Mouse (Mus musculus): ENCODE measurements around the gene Zfp978. TPM values are rescaled to one million over a fixed set of nuclear protein-coding genes. Genes with fewer than 3 reads are reported as not detected.
A peak's percentile ranks its signal among the peaks of the same experiment; 100 is the strongest.
"Not testable (repeated sequence)": the region's sequence is repeated elsewhere in the genome, so short reads cannot be mapped to it uniquely, and the experiment has no call there.

Gene Zfp978
- polyA plus RNA-seq, 1 experiment from 2014 or later: not detected

DNA sequence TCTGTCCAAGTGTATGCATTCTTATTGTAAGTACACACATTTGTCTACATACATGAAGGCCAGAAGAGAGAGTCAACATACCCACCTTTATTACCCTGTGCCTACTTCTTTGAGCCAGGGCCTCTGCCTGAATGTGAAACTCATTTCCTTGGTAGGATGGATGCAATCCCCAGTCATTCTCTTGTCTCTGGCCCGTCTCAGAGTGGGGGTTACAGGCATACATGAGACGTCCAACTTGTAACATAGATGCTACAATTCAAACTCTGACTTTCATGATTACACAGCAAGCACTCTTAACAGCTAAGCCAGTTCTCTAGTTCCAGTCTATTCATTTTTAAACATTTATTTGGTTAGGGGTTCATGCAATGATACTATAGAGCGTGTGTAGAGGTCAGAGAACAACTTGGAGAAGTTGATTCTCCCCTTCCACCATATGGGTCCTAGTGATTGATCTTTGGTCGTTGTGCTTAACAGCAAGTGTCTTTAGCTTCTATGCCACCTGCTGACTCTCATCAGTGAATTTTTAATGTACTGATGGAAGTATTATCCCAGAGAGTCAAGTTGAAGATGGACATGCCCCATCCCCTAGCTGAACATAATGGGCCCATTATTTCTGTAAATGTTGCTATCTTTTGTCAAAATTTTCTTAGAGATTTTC, 62.7 kb downstream of the Zfp978 start:
- H3K4me3 ChIP-seq (ENCODE audit: low read depth, low read length): no peak overlapping the region
- H3K27ac ChIP-seq (ENCODE audit: low read depth, low read length): no peak overlapping the region
- no peak overlapping the region for H3K9ac ChIP-seq (ENCODE audit: low read depth, low read length)
- no peaks in the 10 kb centered on the region for H3K27me3 ChIP-seq (replicated peaks; ENCODE audit: control insufficient read depth, insufficient read depth, low read length)
- no peaks in the 10 kb centered on the region for H3K4me1 ChIP-seq (replicated peaks; ENCODE audit: control insufficient read depth, insufficient read depth, low read length)
- TF ChIP-seq CTCF (IDR thresholded peaks at IDR 0.05; ENCODE audit: low read depth): no peak
- no peak for ATAC-seq
- WGBS: 54% methylated on average over 4 of the region's 4 CpGs
- H3K36me3 ChIP-seq (ENCODE audit: control insufficient read depth, insufficient read depth): no peaks in the 10 kb centered on the region
- no peak overlapping the region for H3K4me2 ChIP-seq (replicated peaks; ENCODE audit: low read depth)
- H3K9me3 ChIP-seq (ENCODE audit: control insufficient read depth): peaks cover 14% of the 10 kb centered on the region; the same call in 1 of the 2 replicates

DNA sequence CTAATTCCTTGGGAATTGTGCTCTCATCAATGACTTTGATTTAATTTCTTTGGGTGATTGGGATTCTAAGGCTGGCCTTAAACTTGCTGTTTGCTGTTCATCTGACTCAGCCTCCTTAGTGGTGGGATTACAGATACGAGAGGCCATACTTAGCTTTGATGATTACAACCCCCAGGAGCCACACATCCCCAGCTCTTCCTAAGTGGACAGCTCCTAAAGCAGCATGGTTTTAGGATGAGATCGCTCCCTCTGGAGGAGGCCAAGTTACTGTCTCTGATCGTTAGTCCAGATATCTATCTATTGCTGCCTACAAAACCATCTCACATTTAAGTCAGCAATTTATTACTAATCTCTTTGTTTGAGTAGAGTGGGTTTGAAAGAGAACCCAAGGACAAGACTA, 63.3 kb downstream of the Zfp978 start:
- not testable (repeated sequence) for H3K27me3 ChIP-seq (replicated peaks; ENCODE audit: control insufficient read depth, insufficient read depth, low read length); H3K4me3 ChIP-seq (ENCODE audit: low read depth, low read length); H3K4me2 ChIP-seq (replicated peaks; ENCODE audit: low read depth); H3K27ac ChIP-seq (ENCODE audit: low read depth, low read length); H3K4me1 ChIP-seq (replicated peaks; ENCODE audit: control insufficient read depth, insufficient read depth, low read length); H3K36me3 ChIP-seq (ENCODE audit: control insufficient read depth, insufficient read depth); H3K9ac ChIP-seq (ENCODE audit: low read depth, low read length); ATAC-seq
- peaks cover 14% of the 10 kb centered on the region; the same call in 1 of the 2 replicates for H3K9me3 ChIP-seq (ENCODE audit: control insufficient read depth)
- WGBS: 47% methylated on average over 3 of the region's 3 CpGs

DNA sequence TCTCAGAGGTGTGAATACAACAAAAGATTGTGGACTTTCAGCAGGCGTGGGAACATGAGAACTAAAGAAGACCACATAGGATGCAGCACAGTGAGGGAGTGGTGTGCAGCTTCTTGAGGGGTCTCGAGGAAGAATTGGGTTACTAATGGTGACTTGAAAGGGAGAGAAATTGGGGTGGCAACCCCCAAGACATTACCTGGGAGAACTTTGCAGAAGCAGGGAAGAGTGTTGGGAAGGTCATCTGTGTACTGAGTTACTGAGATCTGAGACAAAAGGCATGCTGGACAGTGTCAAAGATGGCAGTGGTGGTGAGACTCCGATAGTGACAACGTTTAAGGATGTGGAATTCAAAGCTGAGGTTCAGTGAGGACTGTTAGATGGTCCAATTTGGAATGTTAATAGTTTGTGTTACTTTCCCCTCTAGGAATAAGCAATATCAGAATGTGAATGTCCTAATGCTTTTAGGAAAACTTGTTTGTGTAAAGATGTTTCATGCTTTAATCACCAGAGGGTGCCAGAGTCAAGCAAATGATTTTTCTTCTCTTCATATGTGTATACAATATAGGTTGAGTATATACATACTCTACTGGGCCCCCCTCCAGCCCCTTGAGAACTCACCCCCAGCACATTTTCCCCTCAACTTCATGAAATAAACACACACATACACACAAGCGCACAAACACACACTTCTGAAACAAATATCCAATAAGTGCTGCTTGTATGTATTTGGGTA, 64.7 kb downstream of the Zfp978 start:
- not testable (repeated sequence) for H3K4me1 ChIP-seq (replicated peaks; ENCODE audit: control insufficient read depth, insufficient read depth, low read length); H3K36me3 ChIP-seq (ENCODE audit: control insufficient read depth, insufficient read depth); H3K27ac ChIP-seq (ENCODE audit: low read depth, low read length); H3K4me3 ChIP-seq (ENCODE audit: low read depth, low read length); H3K27me3 ChIP-seq (replicated peaks; ENCODE audit: control insufficient read depth, insufficient read depth, low read length); H3K4me2 ChIP-seq (replicated peaks; ENCODE audit: low read depth); H3K9ac ChIP-seq (ENCODE audit: low read depth, low read length)
- ATAC-seq: 0 out of 2 replicates have a peak, but pooled peaks have one; percentile 4
- TF ChIP-seq CTCF (IDR thresholded peaks at IDR 0.05; ENCODE audit: low read depth): peak; percentile 63
- WGBS: 50% methylated on average over 5 of the region's 5 CpGs
- peaks cover 21% of the 10 kb centered on the region for H3K9me3 ChIP-seq (ENCODE audit: control insufficient read depth)

DNA sequence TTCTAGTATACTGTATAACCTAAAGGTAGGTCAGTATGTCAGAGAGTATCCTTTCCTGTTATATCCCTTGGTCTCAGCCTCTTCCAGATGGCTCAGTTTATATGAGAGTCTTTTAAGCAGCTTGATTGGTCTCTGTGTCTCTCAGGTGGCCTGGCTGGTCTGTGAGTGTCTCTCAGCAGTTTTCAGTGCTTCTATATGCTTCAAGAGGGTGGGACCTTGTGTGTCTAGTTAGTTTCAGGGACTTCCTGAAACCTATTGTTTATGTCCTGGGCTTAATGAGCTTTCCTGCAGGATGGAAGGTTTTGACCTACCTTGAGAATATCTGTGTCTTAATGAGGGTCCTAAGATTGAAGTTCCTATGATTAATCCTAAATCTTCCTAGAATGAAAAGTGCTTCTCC, 69.5 kb downstream of the Zfp978 start:
- no peak for ATAC-seq
- H3K27me3 ChIP-seq (replicated peaks; ENCODE audit: control insufficient read depth, insufficient read depth, low read length): no peaks in the 10 kb centered on the region
- TF ChIP-seq CTCF (IDR thresholded peaks at IDR 0.05; ENCODE audit: low read depth): no peak
- no peak overlapping the region for H3K27ac ChIP-seq (ENCODE audit: low read depth, low read length)
- peaks cover 26% of the 10 kb centered on the region for H3K9me3 ChIP-seq (ENCODE audit: control insufficient read depth)
- no peak overlapping the region for H3K4me3 ChIP-seq (ENCODE audit: low read depth, low read length)
- no peaks in the 10 kb centered on the region for H3K4me1 ChIP-seq (replicated peaks; ENCODE audit: control insufficient read depth, insufficient read depth, low read length)
- no peak overlapping the region for H3K4me2 ChIP-seq (replicated peaks; ENCODE audit: low read depth)
- no peaks in the 10 kb centered on the region for H3K36me3 ChIP-seq (ENCODE audit: control insufficient read depth, insufficient read depth)
- H3K9ac ChIP-seq (ENCODE audit: low read depth, low read length): no peak overlapping the region

DNA sequence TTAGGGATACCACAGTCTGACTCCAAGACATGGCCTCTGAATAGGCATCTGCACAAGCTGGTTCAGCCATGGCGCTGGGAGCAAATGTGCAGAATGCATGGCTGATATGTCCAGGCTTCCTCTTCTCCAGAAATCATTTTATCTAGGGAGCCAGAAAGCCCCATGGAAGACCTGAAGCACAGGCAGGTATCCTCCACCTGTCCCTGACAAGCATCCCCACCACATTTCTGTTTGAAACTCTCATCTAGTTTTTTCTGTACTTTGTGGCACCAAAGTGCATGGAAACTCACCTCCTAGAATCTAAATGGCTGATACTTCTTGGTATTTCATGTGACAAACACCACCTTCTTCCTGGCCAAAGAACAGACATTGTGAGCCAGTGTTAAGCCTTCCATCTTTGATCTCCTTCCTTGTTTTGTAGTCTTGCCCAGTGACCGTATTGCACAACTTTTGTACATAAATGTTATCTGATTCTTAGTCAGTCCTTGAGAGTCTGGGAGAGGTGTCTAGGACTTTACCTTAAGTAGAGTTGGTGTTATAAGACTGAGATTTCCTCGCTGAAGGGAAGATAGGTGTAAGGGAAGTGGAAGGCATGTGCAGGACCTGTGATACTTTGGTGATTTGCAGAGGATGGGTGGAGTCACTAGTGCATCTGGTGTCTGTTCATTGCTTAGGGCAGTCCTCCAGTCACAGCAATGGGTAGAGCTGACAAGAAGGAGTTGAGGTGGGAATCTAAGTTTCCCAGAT, 70.8 kb downstream of the Zfp978 start:
- not testable (repeated sequence) for H3K4me2 ChIP-seq (replicated peaks; ENCODE audit: low read depth); H3K4me3 ChIP-seq (ENCODE audit: low read depth, low read length); H3K27me3 ChIP-seq (replicated peaks; ENCODE audit: control insufficient read depth, insufficient read depth, low read length); H3K9ac ChIP-seq (ENCODE audit: low read depth, low read length); H3K27ac ChIP-seq (ENCODE audit: low read depth, low read length); H3K4me1 ChIP-seq (replicated peaks; ENCODE audit: control insufficient read depth, insufficient read depth, low read length); H3K36me3 ChIP-seq (ENCODE audit: control insufficient read depth, insufficient read depth)
- peaks cover 28% of the 10 kb centered on the region for H3K9me3 ChIP-seq (ENCODE audit: control insufficient read depth)
- WGBS: 67% methylated on average over 3 of the region's 3 CpGs
- peak; percentile 40 for ATAC-seq

DNA sequence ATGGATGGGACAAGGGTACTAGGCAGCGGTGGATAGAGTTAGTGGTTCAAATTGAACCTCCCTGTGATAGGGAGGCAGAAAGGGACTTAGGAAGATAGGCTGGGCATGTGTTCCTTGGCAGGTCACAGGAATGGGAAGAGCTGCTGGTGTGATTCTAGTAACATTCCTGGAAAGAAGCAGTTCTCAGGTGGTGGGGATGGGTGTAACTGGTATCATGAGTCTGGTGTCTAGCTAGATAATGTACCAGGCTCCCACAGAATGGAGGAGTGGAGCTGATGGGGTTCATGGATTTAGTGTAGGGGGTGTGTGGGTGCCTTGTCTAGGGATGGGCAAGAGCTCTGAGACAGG, 71.3 kb downstream of the Zfp978 start:
- no peak overlapping the region for H3K9ac ChIP-seq (ENCODE audit: low read depth, low read length)
- no peak overlapping the region for H3K27ac ChIP-seq (ENCODE audit: low read depth, low read length)
- WGBS: 79% methylated on average over 1 of the region's 1 CpGs
- ATAC-seq: no peak; the same call in none of the 2 replicates
- no peak overlapping the region for H3K4me2 ChIP-seq (replicated peaks; ENCODE audit: low read depth)
- peaks cover 31% of the 10 kb centered on the region for H3K9me3 ChIP-seq (ENCODE audit: control insufficient read depth)
- no peak overlapping the region for H3K4me3 ChIP-seq (ENCODE audit: low read depth, low read length)
- H3K36me3 ChIP-seq (ENCODE audit: control insufficient read depth, insufficient read depth): no peaks in the 10 kb centered on the region
- TF ChIP-seq CTCF (IDR thresholded peaks at IDR 0.05; ENCODE audit: low read depth): no peak
- no peaks in the 10 kb centered on the region for H3K27me3 ChIP-seq (replicated peaks; ENCODE audit: control insufficient read depth, insufficient read depth, low read length)
- H3K4me1 ChIP-seq (replicated peaks; ENCODE audit: control insufficient read depth, insufficient read depth, low read length): no peaks in the 10 kb centered on the region
